Mouse (Mus musculus) central nervous system, embryonic 11.5 days (tissue): Measurements from ENCODE around the gene Sirt3. TPM values are rescaled to one million over a fixed set of nuclear protein-coding genes. Genes with fewer than 3 reads are reported as not detected.

Source experiments
- polyA plus RNA-seq: library from polyadenylated mRNA; depleted of rRNA; stranded (reverse); fragments of >200 nt; gene quantifications from 2 replicates; pipeline ENCODE4 v1.2.3, GENCODE M21; 2012; rRNA removed

Gene Sirt3
- polyA plus RNA-seq = 22.4 and 26.1 TPM in 2 replicates

DNA sequence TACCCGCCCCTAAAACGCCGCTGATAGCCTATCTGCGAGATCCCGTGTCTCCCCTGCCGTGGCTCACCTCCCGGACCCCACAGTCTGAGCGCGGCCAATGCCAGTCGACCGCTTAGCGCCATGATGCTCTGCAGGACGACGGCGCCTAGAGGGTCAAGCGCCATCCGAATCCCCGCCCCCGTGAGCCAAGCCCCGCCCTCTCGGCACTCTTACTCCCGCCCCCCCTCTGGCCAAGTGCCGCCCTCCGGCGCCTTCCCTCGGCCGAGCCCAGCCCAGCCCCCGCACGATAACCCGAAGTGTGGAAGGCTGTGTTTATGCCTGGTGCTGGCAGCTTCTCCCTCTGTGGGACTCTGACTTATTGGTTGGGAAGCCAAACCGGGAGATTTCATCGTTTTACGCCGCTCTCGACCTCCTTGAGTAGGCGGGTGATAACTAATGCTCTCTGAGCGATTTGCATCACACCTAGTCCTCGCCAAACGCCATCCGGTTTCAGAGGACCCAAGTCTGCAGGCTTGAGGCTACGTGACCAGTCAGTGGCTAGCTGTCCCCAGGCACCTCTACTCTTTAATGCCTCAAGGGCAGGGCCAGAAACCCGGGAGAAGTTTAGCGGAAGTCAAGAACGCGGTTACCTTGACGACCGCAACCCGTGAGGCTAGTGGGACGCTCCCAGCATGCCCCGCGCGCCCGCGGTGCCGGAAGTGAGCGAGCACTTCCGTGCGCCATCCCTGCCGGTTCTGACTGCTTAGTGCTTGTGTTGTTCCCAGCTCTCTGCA is at the start of gene Sirt3, which contains the start of gene Psmd13:
Sirt3 (minus strand) TSS at position 614 of the 773 bp plus-strand sequence.
Psmd13 (plus strand) TSS at position 273 of the 773 bp plus-strand sequence.

DNA sequence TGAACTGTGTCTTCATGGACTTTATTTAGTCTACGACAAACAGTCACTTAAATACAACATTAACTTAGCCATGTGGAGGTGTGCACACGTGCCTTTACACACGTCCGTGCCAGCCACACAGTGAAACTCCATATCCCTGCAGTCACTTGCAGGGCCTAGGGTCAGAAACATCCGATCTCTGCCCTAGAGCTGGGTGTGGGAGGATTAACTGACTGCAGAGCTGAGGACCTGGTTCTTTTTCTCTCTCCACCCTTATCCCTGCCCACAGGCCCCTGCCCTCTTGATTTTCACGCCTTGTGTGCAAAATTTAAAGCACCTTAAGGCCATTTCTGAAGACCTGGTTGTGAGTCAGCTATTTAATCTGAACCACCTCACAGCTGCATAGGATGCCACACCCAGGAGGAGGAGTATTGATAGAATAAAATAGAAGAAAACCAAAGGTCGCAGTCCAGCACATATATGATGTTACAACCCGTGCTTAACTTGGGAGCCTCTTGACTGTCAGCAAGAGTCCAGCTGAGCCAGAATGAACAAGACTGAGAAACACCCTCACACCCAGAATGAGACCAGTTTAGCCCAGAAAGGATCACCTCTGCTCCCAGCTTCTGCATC is 38.4 kb upstream of the Sirt3 start, which contains the start of gene Nlrp6:
Nlrp6 (plus strand) TSS at position 485 of the 612 bp plus-strand sequence.

DNA sequence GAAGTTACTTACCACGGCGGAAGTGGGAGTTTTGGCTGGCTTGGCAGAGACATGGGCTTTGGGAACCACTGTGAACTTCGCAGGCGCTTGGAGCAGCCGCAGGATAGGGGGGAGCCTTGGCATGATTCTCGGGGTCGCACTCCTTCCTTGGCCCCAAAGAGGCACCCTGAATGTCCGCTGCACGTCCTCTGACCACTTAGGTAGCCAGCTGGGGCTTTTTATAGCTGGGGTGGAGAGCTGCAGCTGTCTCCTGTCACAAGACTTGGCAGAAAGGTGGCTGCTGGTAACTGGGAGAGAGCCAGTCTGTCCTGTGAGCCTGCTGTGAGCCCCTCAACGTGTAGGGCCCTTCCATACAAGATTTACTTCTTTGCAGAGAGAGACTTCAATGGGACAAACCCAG is 18.1 kb upstream of the Sirt3 start, which contains the start of gene Cox8b:
Cox8b (minus strand) TSS at position 227 of the 400 bp plus-strand sequence.

DNA sequence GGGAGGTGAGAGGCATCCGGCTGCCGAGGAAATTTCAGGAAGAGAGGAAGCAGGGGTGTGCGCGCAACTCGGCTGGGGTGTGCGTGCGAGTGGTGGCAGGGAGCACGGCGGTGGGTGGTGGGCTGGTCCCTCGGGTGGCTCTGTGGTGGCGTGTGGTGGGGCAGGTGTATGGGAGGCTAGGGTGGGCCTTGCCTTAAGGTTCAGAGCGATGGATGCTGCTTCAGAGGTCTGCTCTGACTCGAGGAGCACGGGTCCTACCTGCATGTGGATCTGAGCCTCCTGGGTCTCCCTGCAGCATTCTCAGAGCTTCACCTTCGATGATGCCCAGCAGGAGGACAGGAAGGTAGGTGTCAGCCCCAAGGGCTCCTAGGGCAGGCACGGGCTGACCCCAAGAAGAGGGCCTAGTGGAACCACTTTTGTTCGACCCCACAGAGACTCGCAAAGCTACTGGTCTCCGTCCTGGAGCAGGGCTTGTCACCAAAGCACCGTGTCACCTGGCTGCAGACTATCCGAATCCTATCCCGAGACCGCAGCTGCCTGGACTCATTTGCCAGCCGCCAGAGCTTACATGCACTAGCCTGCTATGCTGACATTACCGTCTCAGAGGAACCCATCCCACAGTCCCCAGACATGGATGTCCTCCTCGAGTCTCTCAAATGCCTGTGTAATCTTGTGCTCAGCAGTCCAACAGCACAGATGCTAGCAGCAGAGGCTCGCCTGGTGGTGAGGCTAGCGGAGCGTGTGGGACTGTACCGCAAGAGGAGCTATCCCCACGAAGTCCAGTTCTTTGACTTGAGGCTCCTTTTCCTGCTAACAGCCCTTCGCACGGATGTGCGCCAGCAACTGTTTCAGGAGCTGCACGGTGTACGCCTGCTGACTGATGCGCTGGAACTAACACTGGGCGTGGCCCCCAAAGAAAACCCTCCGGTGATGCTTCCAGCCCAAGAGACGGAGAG is 24.3 kb downstream of the Sirt3 start, which contains the start of gene Bet1l:
Bet1l (minus strand) TSS at position 28 of the 956 bp plus-strand sequence.

DNA sequence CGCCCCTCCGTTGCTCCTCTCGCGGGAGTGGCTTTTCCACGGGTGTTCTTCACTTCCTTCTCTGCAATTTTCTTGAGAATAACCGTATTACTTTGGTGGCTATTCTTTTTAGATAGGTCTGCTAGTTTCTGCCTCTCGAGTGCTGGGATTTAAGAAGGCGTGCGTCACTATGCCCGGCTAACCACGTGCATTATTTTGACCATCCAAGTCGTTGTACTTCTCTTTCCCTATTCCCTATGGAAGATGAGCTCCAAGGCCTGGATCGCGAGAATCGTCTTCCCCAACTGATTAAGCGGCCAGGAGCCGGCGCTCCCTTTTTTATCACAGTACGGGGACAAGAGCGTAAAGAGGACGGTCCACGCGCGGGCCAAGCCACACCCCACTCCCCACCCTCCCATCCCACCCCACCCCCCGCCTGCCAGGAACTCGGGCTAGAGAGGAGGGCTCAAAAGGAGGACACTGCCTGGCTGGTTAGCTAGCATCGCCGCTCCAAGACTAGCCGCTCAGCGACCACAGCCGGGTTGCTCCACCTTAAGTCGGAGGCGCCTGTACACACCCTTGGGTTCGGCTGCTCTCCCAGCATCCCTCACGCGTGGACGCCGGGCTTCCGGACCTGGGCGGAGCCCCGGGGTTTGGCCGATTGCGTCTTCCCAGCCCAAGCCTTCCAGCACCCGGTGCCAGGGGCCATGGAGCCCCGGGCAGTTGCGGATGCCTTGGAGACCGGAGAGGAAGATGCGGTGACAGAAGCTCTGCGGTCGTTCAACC is 25.1 kb downstream of the Sirt3 start, which contains the start of gene Ric8a:
Ric8a (plus strand) TSS at position 173 of the 765 bp plus-strand sequence.

DNA sequence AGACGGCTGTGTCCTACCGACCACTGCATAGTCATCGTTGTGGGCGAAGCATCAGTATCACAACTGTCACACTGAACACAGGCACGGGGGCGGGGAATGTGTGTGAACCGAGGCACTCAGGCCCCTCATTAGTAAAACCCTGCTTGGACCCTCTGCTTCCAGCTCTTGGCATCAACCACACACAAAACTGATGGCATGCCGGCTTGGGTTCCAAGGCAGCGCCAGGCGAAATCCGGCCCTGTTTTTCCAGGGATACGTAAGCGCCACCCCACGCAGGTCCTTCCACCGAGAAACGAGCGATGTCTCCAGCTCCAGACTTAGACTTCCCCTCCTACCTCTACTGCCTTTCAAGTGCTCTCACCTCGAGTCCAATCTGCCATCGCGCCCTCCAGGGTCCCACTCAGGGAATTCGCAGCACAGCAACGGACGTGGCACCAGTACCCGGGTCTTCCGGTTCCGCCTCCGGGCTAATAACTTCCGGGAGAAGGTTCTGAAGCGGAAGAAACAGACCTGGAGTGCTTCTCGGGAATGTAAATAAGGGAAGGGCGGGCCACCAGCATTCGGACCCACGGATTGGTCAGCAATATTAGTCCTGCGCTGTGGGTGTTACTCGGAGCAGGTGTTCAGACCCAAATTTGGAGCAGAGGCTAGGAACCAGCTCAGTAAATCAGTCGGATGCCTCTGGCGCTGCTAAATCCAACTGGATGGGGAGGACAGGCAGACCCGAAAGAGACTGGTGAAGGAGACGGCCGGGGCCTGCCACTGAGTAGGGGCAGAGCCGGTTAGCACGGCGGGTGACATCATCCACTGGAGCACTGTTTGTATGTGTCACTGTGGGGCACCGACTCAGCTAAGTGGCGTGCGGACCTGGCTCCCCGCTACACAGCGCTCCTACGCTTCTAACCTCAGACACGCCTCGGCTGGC is 26.0 kb downstream of the Sirt3 start, which contains the start of gene Gm45785:
Gm45785 (minus strand) TSS at position 472 of the 925 bp plus-strand sequence.

DNA sequence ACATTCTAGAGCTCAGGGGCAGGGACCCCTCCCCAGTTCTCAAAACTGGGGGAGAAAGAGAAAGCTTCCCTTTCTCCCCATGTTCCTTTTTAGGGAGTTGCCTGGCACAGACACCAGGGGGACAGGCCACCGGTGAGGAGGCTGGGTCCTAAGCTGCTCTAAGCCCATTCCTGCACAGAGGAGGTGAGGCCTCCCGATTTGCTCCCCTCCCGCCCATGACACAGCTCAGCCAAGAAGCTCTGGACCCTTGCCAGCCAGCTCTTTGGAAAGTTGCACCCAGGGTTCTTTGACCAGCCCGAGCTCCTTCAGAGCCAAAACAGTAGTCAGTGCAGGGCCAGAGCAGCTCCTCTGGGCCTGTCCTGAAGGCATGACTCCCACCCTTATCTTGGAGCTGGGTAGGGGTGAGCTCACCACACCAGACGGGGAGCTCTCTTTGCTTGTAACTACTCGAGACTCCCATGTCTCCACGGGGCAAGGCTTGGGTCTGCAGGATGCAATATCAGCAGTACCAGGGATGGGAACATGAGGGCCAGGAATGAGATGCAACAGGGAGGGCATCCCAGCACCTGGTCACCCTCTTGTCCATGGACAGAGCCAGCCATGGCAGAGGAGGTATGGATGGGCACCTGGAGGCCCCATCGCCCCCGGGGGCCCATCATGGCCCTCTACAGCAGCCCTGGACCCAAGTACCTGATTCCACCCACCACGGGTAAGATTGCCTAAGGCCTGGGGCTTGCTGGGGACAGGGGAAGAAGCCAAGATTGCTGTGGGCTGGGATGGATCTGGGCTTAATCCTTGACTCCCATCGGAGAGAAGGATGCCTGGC is 34.1 kb downstream of the Sirt3 start, which contains the start of gene Odf3:
Odf3 (plus strand) TSS at position 51 of the 826 bp plus-strand sequence.

DNA sequence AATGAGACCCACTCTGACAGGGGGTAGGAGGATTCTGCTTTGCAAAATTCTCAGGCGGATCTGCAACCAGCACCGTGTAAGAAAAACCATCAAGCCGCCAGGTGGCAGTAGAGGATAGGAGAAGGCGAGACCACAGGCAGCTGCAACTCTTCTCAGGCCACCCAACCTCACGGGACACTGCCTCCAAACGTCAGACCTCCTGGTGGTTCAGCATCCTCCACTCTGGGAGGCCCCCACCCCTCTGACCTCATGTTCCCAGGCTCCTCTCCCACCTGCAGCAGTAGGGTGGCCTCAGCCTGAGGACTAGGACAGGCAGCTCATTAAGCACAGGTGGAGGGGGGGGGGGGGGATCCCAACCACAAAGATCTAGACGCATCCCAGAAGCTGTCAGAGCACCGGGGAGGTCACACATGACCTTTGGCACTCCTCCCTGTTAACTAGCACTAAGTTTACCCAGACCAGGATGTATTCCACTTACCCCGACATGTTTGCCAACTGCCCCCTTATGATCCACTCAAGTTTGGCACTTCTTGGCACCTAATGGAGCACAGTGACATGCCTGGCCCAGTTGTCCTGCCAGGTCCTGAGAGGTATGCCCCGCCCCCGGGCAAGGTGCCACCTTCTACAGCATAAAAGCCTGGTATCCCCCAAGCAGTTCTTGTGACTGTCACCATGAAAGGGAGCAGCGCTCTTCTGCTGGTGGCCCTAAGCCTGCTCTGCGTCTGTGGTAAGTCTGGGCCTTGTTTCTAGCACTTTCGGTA is 37.0 kb downstream of the Sirt3 start, which contains the start of gene Scgb1c1:
Scgb1c1 (plus strand) TSS at position 643 of the 761 bp plus-strand sequence.

DNA sequence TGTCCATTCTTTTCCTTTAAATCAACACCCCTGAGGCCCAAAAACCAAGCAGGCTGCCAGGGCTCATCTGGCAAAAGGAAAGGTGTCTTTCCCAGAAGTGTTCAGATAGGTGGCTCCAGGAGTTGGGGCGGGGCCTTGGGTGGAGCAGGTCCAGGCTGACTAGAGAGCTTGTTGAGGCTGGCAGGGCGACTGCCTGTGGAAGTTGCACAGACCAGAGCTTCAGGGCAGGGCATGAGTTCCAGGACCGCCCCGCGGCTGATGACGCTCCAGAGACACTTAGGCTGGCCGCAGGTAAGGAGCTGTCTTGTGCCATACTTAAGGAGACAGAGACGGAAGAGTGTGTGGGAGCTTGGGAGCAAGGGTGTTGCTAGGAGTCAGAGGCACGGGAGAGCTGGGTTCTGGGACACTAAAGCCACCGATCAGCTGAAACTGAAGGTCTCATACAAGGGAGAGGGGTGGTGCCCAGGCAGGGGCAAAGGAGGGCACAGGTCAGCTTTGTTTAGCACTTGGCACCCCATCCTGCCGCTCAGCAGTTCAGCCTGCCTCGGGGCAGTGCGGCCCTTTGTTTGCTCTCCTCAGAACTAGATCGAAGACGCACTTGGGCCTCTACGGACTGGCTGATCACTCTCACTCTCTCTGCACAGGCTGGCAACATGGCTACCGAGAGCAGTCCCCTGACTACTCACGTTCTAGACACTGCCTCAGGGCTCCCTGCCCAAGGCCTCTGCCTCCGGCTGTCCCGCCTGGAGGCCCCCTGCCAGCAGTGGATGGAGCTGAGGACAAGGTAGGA is 46.9 kb downstream of the Sirt3 start, which contains the start of gene Urah:
Urah (plus strand) TSS at position 51 of the 790 bp plus-strand sequence.

DNA sequence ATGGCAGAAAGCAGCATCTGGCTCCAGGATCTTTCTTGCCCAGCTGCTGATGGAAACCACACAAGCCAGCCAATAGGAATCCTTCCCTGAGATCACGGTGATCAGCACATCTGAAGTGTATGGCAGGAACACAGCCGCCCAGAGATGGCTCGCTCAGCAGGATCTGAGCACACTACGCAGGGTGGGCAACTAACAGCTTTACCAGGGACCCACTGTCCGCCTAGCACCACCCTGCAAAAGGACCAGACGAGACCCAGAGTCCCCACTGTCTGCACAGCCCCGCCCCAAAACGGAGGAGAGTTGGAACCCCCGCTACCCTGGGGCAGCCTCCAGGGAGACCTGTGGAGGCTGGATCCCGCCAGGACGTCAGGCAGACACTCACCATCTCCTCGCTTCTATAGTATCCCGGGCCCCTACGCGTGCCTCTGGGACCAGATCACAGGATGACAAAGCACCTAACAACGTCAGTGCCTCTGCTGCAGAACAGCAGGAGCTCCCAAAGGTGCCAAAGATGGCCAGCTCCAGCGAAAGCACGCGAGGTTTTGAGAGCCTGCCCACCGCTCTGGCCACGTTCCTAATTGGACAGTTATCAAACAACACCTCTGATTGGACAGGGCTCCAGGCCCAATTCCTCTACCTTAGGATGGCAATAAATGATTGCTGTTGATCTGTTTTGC is 60.3 kb downstream of the Sirt3 start, which contains the start of gene Zfp941:
Zfp941 (minus strand) TSS at position 526 of the 677 bp plus-strand sequence.

Other genes with a start within 250 kb of the Sirt3 start
- not detected in 2 replicates for gene Olfr53, start 235.9 kb downstream of the Sirt3 start, polyA plus RNA-seq
- under 0.01 TPM in 2 replicates for gene Olfr539, start 222.4 kb downstream of the Sirt3 start, polyA plus RNA-seq
- gene Olfr45, start 200.4 kb downstream of the Sirt3 start, polyA plus RNA-seq = not detected in 2 replicates
- not detected in 2 replicates for gene Olfr541, start 185.0 kb downstream of the Sirt3 start, polyA plus RNA-seq
- gene Cyp2e1, start 118.6 kb downstream of the Sirt3 start, polyA plus RNA-seq = not detected in 2 replicates
- gene Syce1, start 94.5 kb downstream of the Sirt3 start, polyA plus RNA-seq = 0.12 and 0.24 TPM in 2 replicates
- 2.4 and 4.2 TPM in 2 replicates for gene Zfp941, start 60.1 kb downstream of the Sirt3 start, polyA plus RNA-seq
- 0.32 and 0.51 TPM in 2 replicates for gene Urah, start 47.3 kb downstream of the Sirt3 start, polyA plus RNA-seq
- not detected in 2 replicates for gene Scgb1c1, start 36.8 kb downstream of the Sirt3 start, polyA plus RNA-seq
- gene Odf3, start 34.5 kb downstream of the Sirt3 start, polyA plus RNA-seq = not detected in 2 replicates
- gene Gm45785, start 26.0 kb downstream of the Sirt3 start, polyA plus RNA-seq = 0.08 and 0.14 TPM in 2 replicates
- gene Ric8a, start 25.4 kb downstream of the Sirt3 start, polyA plus RNA-seq = 61.0 and 61.6 TPM in 2 replicates
- 21.6 and 24.4 TPM in 2 replicates for gene Bet1l, start 24.7 kb downstream of the Sirt3 start, polyA plus RNA-seq
- 167 and 206 TPM in 2 replicates for gene Psmd13, start 341 bp downstream of the Sirt3 start, polyA plus RNA-seq
- gene Cox8b, start 18.1 kb upstream of the Sirt3 start, polyA plus RNA-seq = 0.50 and 1.3 TPM in 2 replicates
- gene Nlrp6, start 38.6 kb upstream of the Sirt3 start, polyA plus RNA-seq = 0.17 and 0.53 TPM in 2 replicates
- gene Pgghg, start 59.1 kb upstream of the Sirt3 start, polyA plus RNA-seq = 15.3 and 24.6 TPM in 2 replicates
- gene Ifitm5, start 68.0 kb upstream of the Sirt3 start, polyA plus RNA-seq = 0.88 and 2.0 TPM in 2 replicates
- gene Gm45717, start 73.6 kb upstream of the Sirt3 start, polyA plus RNA-seq = not detected in 2 replicates
- 87.0 and 380 TPM in 2 replicates for gene Ifitm2, start 73.7 kb upstream of the Sirt3 start, polyA plus RNA-seq
- gene Ifitm1, start 84.9 kb upstream of the Sirt3 start, polyA plus RNA-seq = 12.4 and 30.5 TPM in 2 replicates
- 5.5 and 20.2 TPM in 2 replicates for gene Ifitm3, start 128.5 kb upstream of the Sirt3 start, polyA plus RNA-seq
- 0.35 and 0.38 TPM in 2 replicates for gene Ifitm6, start 135.6 kb upstream of the Sirt3 start, polyA plus RNA-seq
- not detected in 2 replicates for gene Gm17387, start 146.8 kb upstream of the Sirt3 start, polyA plus RNA-seq
- gene B4galnt4, start 178.8 kb upstream of the Sirt3 start, polyA plus RNA-seq = 68.2 and 109 TPM in 2 replicates
- gene Pkp3, start 195.9 kb upstream of the Sirt3 start, polyA plus RNA-seq = 1.5 and 2.1 TPM in 2 replicates
- 2.3 and 2.7 TPM in 2 replicates for gene Sigirr, start 218.3 kb upstream of the Sirt3 start, polyA plus RNA-seq
- 0.52 and 0.88 TPM in 2 replicates for gene Ano9, start 235.5 kb upstream of the Sirt3 start, polyA plus RNA-seq
- 55.5 and 61.6 TPM in 2 replicates for gene Ptdss2, start 240.1 kb upstream of the Sirt3 start, polyA plus RNA-seq